Mouse (Mus musculus) right cerebral cortex, postnatal 4 days (tissue): ENCODE measurements around the gene Sh2b2.

ENCODE experiments used
- DNase-seq: peaks from one replicate; pipeline ENCODE4 v3.0.0-alpha.2; 2022

Gene Sh2b2

DNA sequence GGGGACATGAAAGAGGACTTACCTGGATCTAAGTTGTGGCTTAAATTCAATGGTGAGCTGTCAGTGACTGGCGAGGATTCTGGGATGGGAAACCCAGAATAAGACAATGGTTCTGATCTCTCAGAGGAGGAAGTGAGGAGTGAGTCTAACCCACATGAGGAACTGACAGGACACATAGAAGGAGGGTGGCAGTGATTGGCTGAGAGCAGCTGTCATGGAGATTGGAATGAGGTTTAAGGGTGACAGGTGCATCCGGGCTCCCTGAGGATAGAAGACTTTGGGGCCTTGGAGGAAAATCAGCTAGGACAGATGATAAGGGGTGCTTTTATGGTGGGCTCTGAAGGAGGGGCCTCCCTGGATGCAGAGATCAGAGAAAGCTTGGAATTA, at the start of gene Sh2b2:
Gene Sh2b2, minus strand, starts transcription at position 105 of the 387 bp plus-strand sequence.
- no peak for DNase-seq

DNA sequence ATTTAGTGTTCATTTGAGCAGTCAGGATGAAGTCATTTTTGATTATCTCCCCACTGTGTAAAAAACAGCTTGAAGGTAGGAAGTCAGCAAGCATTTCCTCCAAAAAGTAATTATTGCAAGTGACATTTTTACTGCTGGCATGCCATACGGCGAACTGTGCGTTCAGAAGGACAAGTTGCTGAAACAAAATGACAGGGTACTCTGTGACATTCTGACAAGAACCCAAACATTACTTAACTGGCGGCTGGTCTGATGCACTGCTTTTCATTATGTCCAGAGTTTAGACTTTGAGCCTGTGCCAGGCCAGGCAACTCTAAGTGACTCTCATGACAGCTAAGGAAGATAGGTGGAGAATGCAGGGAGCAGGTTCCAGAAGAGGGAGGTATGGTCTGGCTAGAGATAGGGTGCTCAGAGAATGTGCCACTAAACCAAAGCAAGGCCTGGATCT, 46.6 kb upstream of the Sh2b2 start:
- no peak for DNase-seq

DNA sequence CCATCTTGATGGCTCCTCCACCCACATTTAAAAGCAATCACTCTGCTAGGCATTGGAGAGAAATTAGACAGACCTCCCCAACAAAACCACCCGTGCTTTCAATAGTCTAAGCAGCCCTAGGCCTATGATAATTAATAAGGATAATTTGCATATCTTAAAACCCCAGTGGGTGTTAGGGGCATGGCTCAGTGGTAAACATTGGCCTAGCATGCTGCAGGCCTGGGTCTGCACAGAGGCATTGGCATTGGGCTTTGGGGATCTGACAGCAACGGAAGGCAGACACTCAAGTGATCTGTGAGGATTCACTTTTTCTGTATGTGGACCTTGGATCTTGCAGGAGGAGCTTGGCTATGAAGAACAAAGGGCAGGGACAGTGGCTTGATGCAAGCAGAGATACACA, 46.0 kb upstream of the Sh2b2 start:
- no peak for DNase-seq

DNA sequence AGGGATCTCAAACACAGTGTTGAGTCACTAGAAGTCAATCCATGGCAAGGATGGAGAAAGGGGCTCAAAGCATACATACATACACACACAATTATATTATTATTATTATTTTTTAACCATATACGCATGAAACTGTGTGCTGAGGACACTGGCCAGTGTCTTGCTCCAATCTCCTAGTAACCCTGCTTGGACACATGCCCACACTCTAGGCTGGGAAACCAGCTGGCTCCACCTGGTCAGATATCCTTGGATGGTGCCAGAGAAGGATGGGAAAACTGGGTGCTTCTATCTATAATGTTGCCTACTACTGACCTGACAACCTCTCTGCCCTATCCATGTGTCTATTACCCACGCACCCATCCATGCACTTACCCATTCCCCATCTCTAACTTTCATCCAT, 45.2 kb upstream of the Sh2b2 start:
- DNase-seq, result no peak

DNA sequence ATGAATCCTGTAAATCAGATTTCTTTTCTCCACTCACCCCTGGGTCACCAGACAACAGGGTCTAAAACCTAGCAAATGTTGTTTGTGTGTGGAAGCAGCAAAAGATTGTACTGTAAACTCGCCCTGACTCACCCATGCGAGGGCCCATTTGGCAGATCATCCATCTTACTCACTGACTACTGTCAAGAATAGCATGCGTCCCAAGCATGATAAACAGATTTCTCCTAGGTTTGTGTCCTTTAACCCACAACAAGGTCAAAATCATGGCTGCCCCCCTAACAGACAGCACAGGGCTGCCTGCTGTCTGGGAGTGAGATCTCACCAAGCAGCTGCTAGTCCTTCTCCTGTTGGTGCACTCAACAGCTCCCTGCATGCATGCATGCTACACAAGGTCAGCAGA, 43.4 kb upstream of the Sh2b2 start:
- no peak for DNase-seq

DNA sequence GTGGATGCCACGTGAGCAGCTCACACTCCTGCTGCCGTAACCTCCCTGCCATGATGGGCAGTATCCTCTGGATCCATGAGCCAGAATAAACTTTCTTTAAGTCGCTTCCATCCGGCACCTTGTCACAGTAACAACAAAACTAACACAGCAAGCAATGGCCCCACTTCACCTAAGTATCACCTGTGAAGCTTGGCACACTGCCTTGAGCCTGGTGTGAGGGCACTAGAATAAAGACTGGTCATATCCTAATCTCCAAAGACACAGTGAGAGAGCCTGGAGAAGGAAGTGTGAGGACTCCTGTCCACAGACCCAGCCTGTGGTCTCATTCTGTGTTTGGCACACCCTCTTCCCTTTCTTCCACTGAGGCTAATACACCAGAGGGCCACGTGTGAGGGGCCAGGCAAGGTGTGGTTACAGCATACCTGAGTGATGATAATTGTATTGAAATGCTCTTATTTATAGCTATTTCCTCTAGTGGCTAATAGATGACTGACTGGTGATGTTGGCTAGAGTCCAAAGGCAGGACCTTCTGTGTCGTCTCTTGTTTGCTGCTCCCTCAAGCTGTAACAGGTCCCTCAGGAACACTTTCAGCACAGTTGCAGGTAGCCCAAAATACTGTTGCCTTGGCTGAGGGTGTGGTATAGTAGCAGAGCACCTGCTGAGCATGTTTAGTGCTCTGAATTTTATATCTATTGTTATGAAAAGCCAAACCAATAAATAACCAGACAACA, 42.2 kb upstream of the Sh2b2 start:
- no peak for DNase-seq

DNA sequence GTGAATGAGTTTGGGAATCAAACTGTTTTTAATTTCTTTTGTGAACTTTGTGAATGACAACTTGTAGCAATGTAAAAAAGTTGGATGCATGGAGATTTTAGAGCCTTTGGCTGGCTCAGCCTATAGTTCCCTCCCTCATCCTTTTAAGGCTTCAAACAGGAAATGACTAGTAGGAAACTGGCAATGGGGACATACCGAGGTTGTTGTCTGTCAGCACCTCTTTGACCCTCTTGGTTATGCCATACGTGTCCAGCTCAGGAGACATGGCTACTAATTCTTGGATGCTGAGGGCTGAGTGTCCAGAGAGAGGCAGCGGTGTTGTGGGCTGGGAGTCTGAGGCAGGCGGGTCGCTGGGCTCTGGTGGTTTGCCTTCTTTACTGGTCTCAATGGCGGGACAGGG, 40.2 kb upstream of the Sh2b2 start:
- no peak for DNase-seq

DNA sequence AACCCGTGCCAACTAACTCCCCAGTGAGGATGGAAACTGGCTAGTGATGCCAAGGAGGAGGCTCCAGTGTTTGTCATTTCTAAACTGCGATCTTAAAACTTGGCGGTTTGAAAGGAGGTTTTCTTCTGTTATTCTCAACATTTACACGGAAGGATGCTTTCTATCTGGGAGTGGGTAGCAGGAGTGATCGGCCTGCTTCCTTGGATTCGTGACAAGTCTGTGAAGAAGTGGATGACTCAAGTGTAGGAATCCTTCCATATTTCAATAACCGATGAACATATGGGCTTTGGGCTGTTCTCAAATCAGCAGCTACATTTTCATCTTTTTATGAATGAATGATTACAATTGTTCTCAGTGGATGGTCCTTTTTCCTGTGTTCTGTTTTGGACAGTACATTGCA, 38.8 kb upstream of the Sh2b2 start:
- DNase-seq, result no peak

DNA sequence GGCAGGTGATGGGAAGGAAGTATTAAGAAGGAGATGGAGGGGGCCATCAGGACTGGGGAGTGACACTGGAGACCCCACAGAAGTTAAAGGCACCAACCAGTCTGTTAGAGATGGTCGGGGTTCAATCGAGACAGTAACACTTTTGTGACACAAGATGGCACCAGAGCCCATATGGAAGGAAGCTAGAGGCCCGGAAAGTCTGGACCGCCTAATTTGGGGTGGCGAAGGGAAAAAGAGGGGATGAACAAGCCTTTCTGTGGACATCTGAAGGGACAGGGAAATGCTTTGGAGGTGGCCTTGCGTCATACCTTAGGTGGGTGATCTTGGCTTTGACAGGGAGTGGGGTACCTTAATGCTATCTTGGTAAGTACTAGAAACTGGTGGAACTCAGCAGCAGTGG, 35.0 kb upstream of the Sh2b2 start:
- DNase-seq, result peak; percentile 30

DNA sequence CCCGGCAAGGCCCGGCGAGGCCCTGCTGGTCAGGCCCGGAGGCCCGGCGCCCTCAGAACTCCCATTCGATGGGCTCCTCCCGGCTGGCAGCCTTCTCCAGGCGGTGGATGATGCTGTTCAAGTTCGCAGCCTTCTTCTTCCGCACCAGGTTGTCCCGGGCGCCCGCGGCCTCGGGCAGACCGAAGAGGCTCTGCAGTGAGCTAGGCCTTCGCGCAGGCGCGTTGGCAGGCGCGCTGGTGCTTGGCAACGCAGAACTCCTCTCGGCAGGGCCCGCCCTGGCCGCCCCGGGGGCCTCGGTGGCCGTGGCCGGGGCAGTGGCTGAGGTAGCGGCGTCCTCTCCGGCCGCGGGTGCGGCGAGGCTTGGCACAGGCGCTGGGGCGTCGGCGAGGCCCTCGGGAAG, 28.4 kb upstream of the Sh2b2 start:
- DNase-seq, result no peak

DNA sequence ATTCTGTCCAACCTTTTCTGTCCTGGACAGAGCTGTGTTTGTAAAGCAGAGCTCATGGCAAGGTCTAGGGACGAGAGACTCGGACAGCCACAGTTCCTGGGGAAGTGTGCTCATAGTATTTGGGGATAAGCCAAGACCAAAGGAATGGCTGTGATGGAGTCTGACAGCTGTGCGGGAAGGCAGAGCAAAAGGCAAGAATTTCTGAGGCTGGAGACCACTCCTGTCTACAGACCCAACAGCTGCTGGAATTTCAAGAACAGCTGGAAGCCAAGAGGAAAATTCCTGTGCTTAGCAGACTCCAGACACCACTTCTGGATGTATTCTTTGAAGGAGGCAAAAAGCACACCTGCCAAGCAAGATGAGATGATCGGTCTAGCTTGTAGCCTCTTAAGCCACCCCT, 23.6 kb upstream of the Sh2b2 start:
- no peak for DNase-seq

DNA sequence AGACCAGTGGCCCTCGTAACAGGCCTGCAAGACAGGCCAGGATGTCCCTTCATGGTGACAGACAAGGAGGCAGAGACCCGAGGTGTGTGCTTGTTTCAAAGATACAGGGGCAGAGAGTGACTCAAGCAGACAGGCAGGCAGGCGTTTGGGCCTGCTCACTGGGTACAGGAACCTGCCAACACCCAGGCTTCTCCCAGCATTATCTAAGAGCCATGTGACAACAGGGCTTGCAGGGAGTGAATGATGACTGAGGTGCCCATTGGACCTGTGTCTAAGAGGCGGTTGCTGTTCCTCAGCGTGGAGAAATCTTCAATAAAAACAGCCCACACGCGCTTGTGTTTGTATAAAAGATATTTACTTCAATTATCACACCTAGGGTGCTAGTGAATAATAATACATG, 19.7 kb upstream of the Sh2b2 start:
- no peak for DNase-seq

DNA sequence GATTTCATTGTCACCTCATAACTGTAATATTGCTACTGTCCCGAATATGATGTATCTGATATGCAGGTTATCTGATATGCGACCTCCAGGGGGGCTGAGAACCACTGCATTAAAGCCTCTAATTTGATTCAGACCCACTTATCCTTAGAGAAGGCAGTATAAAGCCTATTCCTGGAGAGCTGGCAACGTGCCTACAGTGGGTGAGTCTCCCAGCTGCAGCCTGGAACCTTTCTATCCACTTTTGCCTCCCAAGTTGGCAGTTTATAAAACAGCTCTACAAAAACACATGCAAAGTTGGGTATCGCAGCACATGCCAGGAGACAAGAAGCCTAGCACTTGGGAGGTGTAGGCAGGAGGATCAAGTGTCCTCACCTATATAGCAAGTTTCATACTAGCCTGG, 17.0 kb upstream of the Sh2b2 start:
- peak; percentile 67 for DNase-seq

DNA sequence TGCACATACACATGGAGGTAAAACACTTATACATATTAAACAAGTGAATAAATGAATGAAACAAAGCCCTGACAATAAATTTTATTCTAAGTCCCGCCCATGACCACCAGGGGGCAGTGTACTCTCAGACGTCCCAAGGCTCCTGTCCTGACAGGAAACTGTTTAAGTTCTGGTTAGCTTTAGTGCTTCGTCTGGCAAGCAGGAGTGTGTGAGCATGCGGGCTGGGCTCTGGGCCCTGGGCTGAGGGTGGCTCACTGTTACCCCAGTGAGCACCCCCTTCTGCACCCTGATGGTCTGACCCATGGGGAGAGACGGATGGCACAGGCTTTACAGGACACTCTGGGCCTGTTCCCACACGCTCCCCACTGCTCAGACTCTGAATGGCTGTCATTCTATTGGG, 12.6 kb upstream of the Sh2b2 start:
- peak; percentile 86 for DNase-seq

DNA sequence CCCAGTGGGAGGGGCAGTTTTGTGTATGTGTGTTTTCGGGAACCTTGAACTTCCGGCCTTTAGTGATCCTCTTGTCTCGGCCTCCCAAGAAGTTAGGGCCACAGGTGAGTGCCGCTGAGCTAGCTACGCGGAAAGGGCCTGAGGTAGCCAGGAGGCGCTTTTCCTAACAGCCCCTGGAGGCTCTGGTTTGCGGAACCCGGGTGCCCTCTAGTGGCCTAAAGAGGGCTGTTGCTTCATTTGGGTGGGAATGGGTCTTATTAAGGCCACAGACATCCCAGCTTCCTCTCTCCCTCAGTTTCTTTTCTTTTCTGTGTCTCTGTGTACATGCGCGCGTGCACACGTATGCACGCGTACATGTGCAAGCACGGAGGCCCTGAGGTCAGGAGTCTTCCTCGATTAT, 6.5 kb upstream of the Sh2b2 start:
- DNase-seq, result peak; percentile 84

DNA sequence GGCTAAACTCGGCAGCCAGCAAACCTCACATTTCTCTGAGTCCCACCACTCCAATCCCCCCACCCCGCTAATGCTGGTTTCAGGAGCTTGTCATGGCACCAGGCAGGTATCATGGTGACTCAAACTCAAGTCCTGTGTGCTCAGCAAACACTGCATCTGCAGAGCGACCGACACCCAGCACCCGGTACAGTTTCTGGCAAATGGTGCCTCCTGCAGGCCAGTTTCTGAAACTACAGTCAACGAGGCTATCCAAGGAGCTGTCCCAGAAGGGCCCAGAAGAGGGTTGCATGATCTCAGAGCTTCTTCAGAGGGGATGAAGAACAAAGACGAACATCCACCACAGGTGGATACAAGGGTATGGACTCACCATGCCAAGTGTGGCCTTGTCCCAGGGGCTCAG, 4.6 kb upstream of the Sh2b2 start:
- no peak for DNase-seq

DNA sequence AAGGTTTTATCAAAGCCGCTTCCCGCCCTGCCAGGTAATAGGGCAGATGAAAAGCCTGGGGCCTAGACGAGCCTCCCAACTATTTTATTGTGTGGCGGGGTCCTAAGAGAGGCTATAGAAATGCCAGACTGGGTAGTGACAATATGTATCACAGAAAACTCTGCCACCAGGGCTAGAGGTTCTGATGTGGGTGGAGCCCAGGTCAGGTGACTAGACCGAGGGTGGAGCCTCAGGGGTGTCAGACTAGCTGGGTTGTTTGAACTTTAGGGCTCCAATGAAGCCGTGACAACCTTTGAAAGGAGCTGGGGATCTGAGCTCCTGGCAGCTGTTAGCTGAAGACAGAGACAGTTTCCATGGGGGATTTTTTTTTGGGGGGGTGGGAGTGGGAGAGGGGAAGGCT, 2.1 kb upstream of the Sh2b2 start:
- DNase-seq, result no peak

DNA sequence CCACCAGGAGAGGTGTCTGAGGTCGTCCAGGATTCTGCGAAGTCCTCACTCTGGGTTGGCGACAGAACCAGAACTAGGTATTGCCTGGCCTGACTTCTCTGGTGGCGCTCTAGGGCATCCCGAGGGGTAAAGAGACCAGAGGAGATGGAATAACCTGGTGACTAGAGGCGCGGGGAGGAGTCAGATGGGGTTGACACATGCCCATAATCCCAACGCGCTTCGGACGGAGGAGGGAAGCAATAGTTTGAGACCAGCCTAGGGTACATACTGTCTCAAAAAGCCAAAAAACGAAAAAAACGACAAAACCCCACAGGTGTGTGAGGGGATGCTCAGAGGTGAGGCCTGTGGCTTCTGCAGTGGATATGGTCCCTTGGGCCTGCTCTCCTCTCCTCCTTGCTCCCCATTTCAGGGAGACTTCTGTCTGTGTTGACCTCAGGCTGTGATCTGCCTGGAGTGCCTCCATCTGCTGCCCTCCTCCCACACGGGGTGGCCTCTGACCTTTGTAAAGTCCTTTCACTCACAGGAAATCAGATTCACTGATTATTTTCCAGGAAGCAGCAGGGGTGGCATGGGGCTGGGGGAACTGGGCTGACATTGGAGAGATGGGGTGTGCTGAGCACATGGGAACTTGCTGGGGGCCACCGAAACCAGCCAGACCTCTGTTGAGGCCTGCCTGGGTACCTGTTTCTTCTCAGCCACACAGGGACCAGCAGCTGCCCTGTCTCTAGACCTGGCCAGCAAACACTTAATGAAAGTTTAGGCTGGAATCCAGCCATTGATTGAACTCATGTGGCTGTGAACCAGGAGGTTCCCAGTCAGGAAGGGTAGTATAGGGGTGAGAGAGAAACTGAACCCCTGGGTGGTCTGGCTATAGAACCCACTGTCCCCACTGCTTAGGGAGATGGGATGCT, 560 bp downstream of the Sh2b2 start:
- no peak for DNase-seq

DNA sequence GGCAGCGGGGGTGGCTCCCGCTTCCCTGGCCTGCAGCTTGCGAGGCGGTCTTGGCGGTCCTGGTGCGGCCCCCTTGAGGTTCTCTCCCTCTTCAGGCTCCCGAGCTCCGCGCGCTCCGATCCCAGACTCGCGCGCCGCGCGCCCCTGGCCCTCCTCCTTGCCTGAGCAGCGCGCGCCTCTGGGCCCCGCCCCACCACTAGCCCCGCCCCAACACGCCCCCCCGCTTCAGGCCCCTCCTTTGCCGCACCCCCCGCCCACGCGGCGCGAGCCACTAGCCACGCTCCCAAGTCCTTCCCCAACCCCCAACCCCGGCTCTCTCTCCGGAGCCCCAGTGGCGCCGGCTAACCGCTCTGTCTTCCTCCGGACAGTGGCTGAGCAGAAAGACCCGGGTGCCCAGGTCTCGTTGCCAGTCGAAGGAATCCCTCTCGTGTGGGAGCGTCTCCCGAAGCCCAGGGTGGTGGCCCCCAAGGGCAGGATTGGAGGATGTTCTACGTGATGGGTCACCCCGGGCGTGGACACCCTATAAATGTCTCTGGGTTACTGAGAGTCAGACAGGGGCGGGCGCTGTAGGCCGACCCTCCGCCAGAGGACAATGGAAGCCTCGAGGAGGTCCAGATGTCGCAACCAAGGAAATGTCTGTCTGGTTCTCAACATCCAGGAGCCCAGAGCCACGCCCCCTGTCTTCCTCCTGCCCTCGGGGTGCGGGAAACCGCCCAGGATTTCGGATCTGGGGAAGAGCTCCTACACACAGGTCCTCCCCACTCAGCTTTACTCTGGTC, 1.4 kb downstream of the Sh2b2 start:
- DNase-seq, result peak; percentile 96

DNA sequence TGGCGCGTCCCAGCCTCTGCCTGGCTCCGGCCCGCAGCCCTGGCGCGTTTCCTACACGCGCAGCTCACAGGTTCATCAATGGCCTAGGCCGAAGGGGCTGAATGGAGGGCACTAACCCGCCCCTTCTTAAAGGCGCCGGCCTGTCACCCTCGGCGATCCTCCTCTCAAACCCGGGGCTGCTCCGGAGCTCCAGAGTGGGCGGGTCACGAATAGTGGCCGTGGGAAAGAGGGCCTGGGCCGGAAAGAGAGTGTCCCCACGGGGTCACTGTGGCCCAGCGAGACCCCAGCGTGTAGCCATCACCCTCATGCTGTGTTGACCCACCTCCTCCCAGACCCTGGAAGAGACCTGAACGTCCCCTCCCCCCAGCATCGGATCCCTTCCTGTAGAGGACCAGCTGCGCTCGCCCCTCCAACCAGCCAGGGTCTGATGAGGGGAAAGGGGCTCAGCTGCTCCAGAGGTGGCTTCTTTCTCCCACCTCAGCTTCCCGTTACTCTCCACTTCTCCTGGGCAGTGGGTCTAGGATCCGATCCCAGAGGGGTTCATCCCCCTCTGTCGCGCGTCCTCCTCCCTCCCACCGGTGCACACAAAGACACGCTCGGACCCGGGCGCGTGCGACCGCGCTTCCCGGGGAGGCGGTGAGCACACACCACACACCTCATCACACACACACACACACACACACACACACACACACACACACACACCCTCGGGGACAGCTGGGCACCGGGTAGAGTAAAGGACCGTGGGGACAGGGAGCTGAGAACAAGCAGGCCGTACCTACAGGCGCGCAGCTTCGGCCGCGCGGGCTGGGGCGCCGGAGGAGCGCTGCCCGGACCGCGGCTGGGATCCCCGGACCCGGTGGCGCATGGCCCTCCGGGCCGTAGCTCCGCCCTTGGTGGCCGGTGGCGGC, 2.2 kb downstream of the Sh2b2 start:
- peak; percentile 56 for DNase-seq

DNA sequence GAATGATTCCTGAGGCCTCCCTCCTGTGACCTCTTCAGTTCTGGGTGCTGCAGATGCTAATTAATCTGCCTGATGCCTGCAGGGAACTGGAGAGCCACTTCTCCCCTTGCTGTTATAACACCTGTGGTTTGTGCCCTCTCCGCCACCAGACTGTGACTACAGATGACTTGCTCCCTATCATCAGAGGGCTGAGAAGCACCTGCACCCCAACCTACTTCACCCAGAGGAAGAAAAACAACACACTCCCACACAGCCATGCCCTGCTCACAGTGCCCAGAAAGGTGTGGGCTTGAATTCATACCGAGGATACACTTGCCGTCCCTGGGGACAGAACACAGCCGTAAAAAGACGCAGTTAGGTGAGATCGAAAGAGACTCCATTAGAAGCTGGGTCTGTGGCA, 5.2 kb downstream of the Sh2b2 start:
- no peak for DNase-seq

DNA sequence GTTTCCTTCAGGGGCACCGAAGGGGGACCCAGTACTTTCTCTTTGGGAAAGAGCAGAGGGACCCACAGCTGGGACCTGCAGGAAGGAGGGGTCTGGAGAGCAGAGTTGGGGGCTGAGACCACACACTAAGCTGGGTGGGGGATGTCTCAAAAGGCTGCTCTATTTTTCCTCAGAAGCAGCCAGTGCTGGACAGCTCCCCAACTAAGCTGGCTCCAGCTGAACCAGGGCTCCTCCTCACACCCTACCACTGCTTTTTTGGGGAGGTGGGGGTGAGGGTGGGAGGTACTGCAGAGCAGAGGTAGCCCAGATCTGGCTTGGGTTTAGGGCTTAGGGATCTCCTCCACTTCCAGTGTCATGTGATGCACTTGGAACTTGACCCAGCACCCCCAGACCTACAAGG, 6.0 kb downstream of the Sh2b2 start:
- no peak for DNase-seq
